Mouse (Mus musculus) midbrain, embryonic 13.5 days (tissue): ENCODE data around the gene Hs1bp3. TPM values are rescaled to one million over a fixed set of nuclear protein-coding genes. Genes with fewer than 3 reads are reported as not detected.

Experiments used
- ATAC-seq: fragments of 200-750 bp; cut with Nextera tagmentation; 2 replicates; pipeline ENCODE4 v1.8.0; 2017; ENCODE audit warnings: mild to moderate bottlenecking, moderate TSS enrichment, moderate library complexity
- H3K27ac ChIP-seq: fragments of 300-500 bp; sonication (generic); 2 replicates; pipeline ENCODE4 v1.5.1; 2015; ENCODE audit warnings: inconsistent platforms, mild to moderate bottlenecking, moderate library complexity
- H3K27me3 ChIP-seq: fragments of 300-500 bp; sonication (generic); 2 replicates; pipeline ENCODE4 v1.6.1; 2015; ENCODE audit warnings: mild to moderate bottlenecking, inconsistent platforms
- H3K36me3 ChIP-seq: fragments of 300-500 bp; sonication (generic); 2 replicates; pipeline ENCODE4 v1.6.1; 2015; ENCODE audit warnings: mild to moderate bottlenecking, inconsistent platforms
- H3K4me1 ChIP-seq: fragments of 300-500 bp; sonication (generic); replicated peaks from 2 replicates; pipeline ENCODE4 v1.6.1; 2015; ENCODE audit warnings: inconsistent platforms
- H3K4me2 ChIP-seq: fragments of 300-500 bp; sonication (generic); replicated peaks from 2 replicates; pipeline ENCODE4 v1.6.1; 2015; ENCODE audit warnings: moderate library complexity, mild to moderate bottlenecking, inconsistent platforms
- H3K4me3 ChIP-seq: fragments of 300-500 bp; sonication (generic); replicated peaks from 2 replicates; pipeline ENCODE4 v1.5.1; 2015; ENCODE audit warnings: mild to moderate bottlenecking, inconsistent platforms
- H3K9ac ChIP-seq: fragments of 300-500 bp; sonication (generic); replicated peaks from 2 replicates; pipeline ENCODE4 v1.6.1; 2015; ENCODE audit warnings: mild to moderate bottlenecking, inconsistent platforms
- H3K9me3 ChIP-seq: fragments of 300-500 bp; sonication (generic); 2 replicates; pipeline ENCODE4 v1.6.1; 2016; ENCODE audit warnings: mild to moderate bottlenecking, inconsistent platforms
- WGBS: fragments of 180-500 bp; shearing (Covaris S2); methylation state at CpG from one replicate; pipeline ENCODE4 v1.1.7; 2015; 5-methylcytosine and 5-hydroxymethylcytosine counted together
- polyA plus RNA-seq: library from polyadenylated mRNA; unstranded; fragments of >200 nt; fragmentation: Nextera tagmentation; extraction: Ambion mirVana; gene quantifications from 2 replicates; pipeline ENCODE4 v1.2.1, GENCODE M21; 2015

The Hs1bp3 gene
- polyA plus RNA-seq, 1 experiment from 2014 or later: 9.0 TPM

DNA sequence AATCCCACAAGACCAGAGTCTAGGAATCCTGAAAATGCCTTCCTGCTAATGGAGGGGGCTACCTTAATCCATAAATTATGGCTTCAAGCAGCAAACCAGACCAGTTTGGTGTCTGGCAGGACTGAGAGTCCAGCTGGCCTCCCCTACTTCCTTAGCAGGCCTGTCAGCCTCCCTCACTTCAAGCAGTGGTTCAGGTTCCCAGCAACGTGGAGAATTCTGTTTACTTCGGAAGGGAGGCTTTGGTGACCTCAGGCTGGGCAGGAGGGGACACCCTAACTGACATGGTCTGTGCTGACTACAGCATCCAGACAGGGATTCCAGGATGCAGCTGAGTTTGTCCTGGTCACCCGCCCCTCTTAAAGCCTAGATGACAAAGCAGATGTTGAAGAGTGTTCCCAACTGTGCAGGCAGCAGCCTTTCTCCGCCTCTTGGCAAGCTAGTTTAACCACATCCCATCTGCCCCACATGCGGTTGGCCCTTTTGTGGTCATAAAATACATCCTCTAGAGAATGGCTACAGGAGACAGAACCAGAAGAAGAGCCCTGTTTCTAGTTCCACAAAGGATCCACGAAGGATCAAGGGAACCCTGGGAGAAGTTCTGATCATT, 17.8 kb upstream of the Hs1bp3 start:
- no peaks in the 10 kb centered on the region for H3K36me3 ChIP-seq
- H3K4me3 ChIP-seq: no peak overlapping the region
- H3K27ac ChIP-seq: no peak overlapping the region
- peaks cover 38% of the 10 kb centered on the region for H3K4me1 ChIP-seq
- H3K9ac ChIP-seq: no peak overlapping the region
- H3K9me3 ChIP-seq: no peaks in the 10 kb centered on the region
- WGBS: 60% methylated on average over 6 of the region's 6 CpGs
- H3K4me2 ChIP-seq: no peak overlapping the region
- H3K27me3 ChIP-seq: peaks cover 70% of the 10 kb centered on the region
- ATAC-seq: no peak

DNA sequence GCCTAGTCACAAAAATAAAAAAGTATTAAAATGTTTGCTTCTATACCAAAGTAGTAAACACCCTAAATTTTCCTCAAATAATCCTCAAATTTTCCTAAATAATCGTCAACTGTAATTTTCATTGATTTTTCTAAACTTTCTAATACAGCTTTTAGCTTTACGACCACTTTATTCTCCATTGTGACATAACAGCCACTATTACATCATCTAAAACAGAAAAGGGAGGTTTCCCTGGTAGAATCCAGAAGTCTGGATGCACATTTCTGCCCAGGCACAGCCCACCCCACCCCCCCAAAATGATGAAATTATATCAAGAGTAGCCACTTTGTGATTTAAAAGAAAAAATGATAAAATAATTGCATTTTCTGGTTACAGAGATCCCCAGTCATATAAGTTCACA, 17.1 kb upstream of the Hs1bp3 start:
- peaks cover 77% of the 10 kb centered on the region for H3K27me3 ChIP-seq
- no peak overlapping the region for H3K9ac ChIP-seq
- no peak overlapping the region for H3K4me2 ChIP-seq
- H3K27ac ChIP-seq: no peak overlapping the region
- no peaks in the 10 kb centered on the region for H3K9me3 ChIP-seq
- 86% methylated on average over 2 of the region's 2 CpGs for WGBS
- H3K36me3 ChIP-seq: no peaks in the 10 kb centered on the region
- ATAC-seq: no peak
- H3K4me3 ChIP-seq: no peak overlapping the region
- H3K4me1 ChIP-seq: peaks cover 34% of the 10 kb centered on the region

GRCm38 (mm10) chr12:8297586-8298214, 15.5 kb upstream of the Hs1bp3 start:
- Histone ChIP-seq H3K9ac (no peak overlapping the region; the same call in 1 of the 2 replicates), H3K27me3 (peaks cover 93% of the 10 kb centered on the region), H3K9me3 (no peaks in the 10 kb centered on the region), H3K36me3 (no peaks in the 10 kb centered on the region), H3K4me1 (peaks cover 35% of the 10 kb centered on the region), H3K27ac (no peak overlapping the region), H3K4me2 (peak overlapping the region; percentile 55), H3K4me3 (peak overlapping the region; percentile 41)
- ATAC-seq: peak; percentile 7; the same call in 1 of the 2 replicates
- 6% methylated on average over 34 of the region's 34 CpGs for WGBS

DNA sequence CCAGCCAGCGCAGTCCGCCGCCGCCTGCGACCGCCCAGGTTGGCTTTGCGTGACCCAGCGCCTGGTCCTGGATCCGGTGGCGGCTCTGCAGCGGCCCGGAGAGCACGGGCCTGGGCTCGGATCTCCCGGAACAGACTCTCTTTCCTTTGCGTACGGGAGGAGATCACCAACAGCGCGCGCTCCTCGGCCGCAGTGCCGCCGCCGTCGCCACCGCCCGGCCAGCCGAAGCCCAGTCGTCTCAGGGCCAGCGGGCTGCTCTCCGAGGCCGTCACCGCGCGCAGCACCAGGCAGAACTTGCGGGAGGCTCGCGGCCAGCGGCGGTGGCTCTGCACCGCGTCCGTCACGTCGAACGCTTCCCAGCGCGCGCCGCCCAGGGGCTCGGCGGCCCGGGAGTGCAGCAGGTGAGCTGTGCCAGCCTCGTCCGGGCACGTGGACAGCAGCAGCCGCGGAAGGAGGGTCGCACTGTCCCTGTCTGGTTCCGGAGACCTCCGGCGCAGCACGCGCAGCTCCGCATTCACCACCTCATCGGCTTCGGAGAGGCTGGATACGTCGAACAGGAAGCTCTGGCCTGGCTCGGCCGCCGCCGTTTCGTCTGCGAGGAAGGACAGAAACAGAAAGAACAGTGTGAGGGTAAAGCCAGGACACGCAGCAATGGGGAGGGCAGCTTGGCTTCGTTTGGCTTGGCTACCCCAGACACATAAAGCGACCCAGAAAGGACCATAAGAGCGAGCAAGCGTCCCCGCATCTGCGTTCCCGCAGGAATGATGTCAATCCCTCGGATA, 14.7 kb upstream of the Hs1bp3 start:
- Histone ChIP-seq H3K9ac (peak overlapping the region; percentile 53), H3K27ac (no peak overlapping the region), H3K27me3 (peaks cover 98% of the 10 kb centered on the region), H3K4me1 (peaks cover 35% of the 10 kb centered on the region), H3K36me3 (no peaks in the 10 kb centered on the region), H3K9me3 (no peaks in the 10 kb centered on the region), H3K4me3 (peak overlapping the region; percentile 41), H3K4me2 (peak overlapping the region; percentile 55)
- peak; percentile 0; the same call in 1 of the 2 replicates for ATAC-seq
- under 1% methylated on average over 83 of the region's 85 CpGs for WGBS

DNA sequence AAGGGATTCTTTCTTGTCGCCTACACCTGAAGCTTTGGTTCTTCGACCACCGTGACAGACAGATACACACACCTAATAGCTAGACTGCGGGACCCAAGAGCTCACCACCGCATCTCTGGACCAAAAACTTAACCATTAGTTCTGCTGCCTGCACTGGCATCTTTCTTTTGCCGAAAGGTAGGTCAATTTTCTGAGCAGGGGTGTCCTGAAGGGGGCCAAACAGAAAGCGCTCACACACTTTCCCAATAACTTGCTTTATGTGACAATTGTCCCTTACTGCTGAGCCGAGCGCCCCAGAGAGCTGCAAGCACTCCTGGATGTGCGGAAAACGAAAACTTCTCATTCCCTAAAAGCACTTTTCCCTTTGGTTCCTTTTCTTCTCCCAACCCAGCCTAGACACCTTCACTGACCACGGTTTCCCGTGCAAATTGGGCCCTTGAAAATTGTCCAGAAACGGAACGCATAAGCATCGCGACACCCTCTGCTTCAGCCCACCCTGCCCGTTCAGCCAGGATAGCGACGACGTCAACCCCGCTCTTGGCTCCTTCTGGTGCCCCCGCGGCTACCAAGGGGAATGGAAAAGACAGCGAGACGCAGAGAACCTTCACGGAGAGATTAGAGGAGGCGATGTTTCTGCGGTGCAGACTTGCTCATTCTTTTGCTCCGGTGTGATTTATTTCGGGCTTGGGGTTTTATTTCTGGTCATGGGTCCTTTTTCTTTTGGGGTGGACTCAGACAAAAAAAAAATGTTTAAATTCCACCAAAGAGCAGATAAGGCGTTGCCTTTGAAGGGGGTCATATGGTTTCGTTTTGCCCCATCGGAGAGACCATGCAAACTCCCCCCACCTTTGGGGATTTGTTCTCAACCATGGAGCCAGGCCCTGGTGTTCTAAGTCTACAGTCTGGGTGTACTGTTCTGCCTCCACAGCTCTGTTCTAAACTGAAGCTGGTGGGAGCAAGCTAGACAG, 13.8 kb upstream of the Hs1bp3 start:
- H3K27me3 ChIP-seq: peaks cover 99% of the 10 kb centered on the region
- H3K4me3 ChIP-seq: peak overlapping the region; percentile 11; the same call in 1 of the 2 replicates
- no peak overlapping the region for H3K9ac ChIP-seq
- peak overlapping the region; percentile 55; the same call in 1 of the 2 replicates for H3K4me2 ChIP-seq
- H3K36me3 ChIP-seq: no peaks in the 10 kb centered on the region
- peaks cover 35% of the 10 kb centered on the region for H3K4me1 ChIP-seq
- H3K9me3 ChIP-seq: no peaks in the 10 kb centered on the region
- 3% methylated on average over 34 of the region's 34 CpGs for WGBS
- no peak for ATAC-seq
- no peak overlapping the region for H3K27ac ChIP-seq

- H3K4me1 ChIP-seq: peaks cover 35% of the 10 kb centered on the region
- H3K27ac ChIP-seq: no peak overlapping the region
- H3K36me3 ChIP-seq: no peaks in the 10 kb centered on the region
- WGBS: 7% methylated on average over 10 of the region's 10 CpGs
- no peak overlapping the region for H3K4me2 ChIP-seq
- H3K27me3 ChIP-seq: peaks cover 97% of the 10 kb centered on the region
- no peaks in the 10 kb centered on the region for H3K9me3 ChIP-seq
- 0 out of 2 replicates have a peak overlapping the region, but pooled peaks have one; percentile 4 for H3K4me3 ChIP-seq
- no peak overlapping the region for H3K9ac ChIP-seq
- ATAC-seq: no peak
Measured at GRCm38 (mm10) chr12:8300111-8300480, 13.1 kb upstream of the Hs1bp3 start.

- 21% methylated on average over 5 of the region's 5 CpGs for WGBS
- peaks cover 35% of the 10 kb centered on the region for H3K4me1 ChIP-seq
- no peak overlapping the region for H3K9ac ChIP-seq
- H3K9me3 ChIP-seq: no peaks in the 10 kb centered on the region
- H3K4me2 ChIP-seq: peak overlapping the region; percentile 7; the same call in 1 of the 2 replicates
- H3K27ac ChIP-seq: no peak overlapping the region
- H3K4me3 ChIP-seq: 0 out of 2 replicates have a peak overlapping the region, but pooled peaks have one; percentile 47
- peaks cover 97% of the 10 kb centered on the region for H3K27me3 ChIP-seq
- H3K36me3 ChIP-seq: no peaks in the 10 kb centered on the region
- no peak for ATAC-seq
Measured at GRCm38 (mm10) chr12:8300521-8300920, 12.7 kb upstream of the Hs1bp3 start.

DNA sequence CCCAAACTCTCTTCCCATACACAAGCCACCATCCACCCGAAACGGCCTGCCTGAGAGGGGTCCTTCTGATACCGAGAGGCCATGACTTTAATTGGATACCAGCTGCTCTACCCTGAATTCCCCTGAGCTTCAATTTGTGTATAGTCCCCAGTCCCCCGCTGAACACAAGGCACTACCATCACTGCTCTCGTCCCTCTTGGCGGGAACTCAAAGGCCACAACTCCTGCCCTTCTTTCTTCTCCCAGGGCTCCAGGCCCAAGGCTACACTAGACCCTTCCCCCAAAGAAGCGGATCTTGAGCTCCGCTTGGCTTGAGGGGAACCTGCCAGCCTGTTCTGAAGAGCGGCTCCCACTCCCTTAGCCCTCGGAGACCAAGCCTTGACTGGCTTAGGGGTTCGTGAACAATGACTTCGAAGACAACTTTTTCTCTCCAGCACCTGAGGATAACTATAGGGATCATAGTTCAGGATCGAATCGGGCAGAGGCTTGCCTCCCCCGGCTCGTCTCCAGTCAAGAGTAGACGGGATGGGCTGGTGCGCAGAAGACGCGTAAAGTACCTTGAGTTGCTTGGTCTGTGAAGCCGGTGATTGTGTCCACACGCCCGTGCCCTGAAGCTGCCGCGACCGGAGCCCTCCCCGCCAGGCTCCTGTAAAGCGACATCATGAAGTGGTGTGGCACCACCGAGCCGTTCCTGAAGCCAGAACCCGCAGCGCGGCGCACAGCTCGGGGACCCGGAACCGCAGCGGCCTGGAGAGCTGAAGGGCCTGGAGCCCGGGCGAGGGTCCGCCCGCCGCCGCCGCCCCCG, 12.0 kb upstream of the Hs1bp3 start:
- Histone ChIP-seq H3K36me3 (no peaks in the 10 kb centered on the region), H3K27ac (no peak overlapping the region), H3K4me2 (peak overlapping the region; percentile 73), H3K27me3 (peaks cover 97% of the 10 kb centered on the region), H3K9ac (peak overlapping the region; percentile 57), H3K4me1 (peaks cover 35% of the 10 kb centered on the region), H3K4me3 (peak overlapping the region; percentile 47), H3K9me3 (no peaks in the 10 kb centered on the region)
- 2% methylated on average over 33 of the region's 46 CpGs for WGBS
- ATAC-seq: no peak; the same call in none of the 2 replicates

DNA sequence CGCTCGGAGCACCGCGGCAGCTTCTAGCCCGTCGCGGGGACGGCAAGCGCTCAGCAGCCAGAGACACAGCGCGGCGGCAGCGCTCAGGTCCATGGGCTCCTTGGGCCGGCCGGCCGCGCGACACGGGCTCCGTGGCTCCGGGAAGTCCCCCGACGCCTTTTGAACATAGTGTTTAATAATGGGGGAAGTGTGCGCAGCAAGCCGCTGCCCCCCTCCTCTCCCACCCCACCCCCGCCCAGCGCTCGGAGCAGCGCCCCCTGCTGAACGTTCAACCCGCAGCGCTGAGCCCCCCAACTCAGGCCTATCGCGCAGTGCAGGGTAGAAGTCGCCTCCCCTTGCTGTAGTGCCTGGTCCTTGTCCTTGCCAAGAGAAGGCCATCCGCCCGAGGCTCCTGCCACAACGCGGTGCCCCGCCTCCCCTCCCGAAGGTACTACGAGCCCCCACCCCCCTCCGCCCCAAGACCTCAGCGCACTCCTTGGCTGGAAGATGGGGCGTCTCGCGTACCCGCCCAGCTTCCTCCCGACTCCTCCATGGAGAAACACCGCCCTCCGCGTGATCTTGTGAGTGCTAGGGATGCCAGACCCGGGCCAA, 11.3 kb upstream of the Hs1bp3 start, which contains the start of gene Gdf7:
Gene Gdf7, minus strand, starts transcription at position 114 of the 591 bp plus-strand sequence.
- Histone ChIP-seq H3K27ac (no peak within 1 kb of the TSS), H3K4me1 (peaks cover 35% of the 10 kb centered on the region), H3K36me3 (no peaks in the 10 kb centered on the region), H3K4me3 (peak within 1 kb of the TSS; percentile 47), H3K9ac (peak within 1 kb of the TSS; percentile 57), H3K4me2 (peak within 1 kb of the TSS; percentile 73), H3K27me3 (peaks cover 93% of the 10 kb centered on the region), H3K9me3 (no peaks in the 10 kb centered on the region)
- ATAC-seq: peak; percentile 62
- under 1% methylated on average over 46 of the region's 53 CpGs for WGBS

DNA sequence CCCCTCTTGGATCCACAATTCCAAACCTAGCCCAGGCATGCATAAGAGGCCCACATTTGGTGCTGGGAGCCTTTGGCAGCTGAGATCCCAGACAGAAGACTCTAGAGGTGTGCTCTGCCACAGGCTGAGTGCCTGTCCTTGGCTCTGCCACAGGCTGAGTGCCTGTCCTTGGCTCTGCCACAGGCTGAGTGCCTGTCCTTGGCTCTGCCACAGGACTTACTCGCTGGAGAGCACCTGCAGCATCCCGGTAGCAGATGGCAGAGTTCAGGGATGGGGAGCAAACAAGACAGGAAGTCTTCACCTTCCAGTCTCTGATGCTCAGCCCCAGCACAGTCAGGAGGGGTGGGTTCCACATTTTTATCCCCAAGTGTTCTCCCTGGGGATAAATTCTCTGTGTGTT, 8.0 kb upstream of the Hs1bp3 start:
- Histone ChIP-seq H3K4me3 (no peak overlapping the region), H3K36me3 (no peaks in the 10 kb centered on the region), H3K4me2 (no peak overlapping the region), H3K9me3 (no peaks in the 10 kb centered on the region), H3K27ac (no peak overlapping the region), H3K4me1 (peaks cover 15% of the 10 kb centered on the region), H3K9ac (no peak overlapping the region), H3K27me3 (peaks cover 65% of the 10 kb centered on the region)
- 41% methylated on average over 2 of the region's 2 CpGs for WGBS
- ATAC-seq: no peak
